Mouse (Mus musculus) liver, postnatal 0 days (tissue): ENCODE data around the gene Cd109. TPM values are rescaled to one million over a fixed set of nuclear protein-coding genes. Genes with fewer than 3 reads are reported as not detected.

Source experiments
- ATAC-seq: fragments of 200-750 bp; cut with Nextera tagmentation; 2 replicates; pipeline ENCODE4 v1.8.0; 2017; ENCODE audit warnings: mild to moderate bottlenecking, moderate library complexity
- DNase-seq: peaks from one replicate; pipeline ENCODE4 v3.0.0-alpha.2; 2016
- H3K27ac ChIP-seq: fragments of 300-500 bp; sonication (generic); 2 replicates; pipeline ENCODE4 v1.5.1; 2014; ENCODE audit warnings: antibody characterized with exemption, moderate library complexity, mild to moderate bottlenecking, low read depth
- H3K27me3 ChIP-seq: fragments of 300-500 bp; sonication (generic); 2 replicates; pipeline ENCODE4 v1.6.1; 2014; ENCODE audit warnings: low read length, control low read depth, mixed read lengths; ENCODE audit not compliant: insufficient read depth
- H3K36me3 ChIP-seq: fragments of 300-500 bp; sonication (generic); replicated peaks from 2 replicates; pipeline ENCODE4 v1.6.1; 2014; ENCODE audit warnings: mild to moderate bottlenecking, control low read depth, low read length, moderate library complexity, mixed read lengths; ENCODE audit not compliant: insufficient read depth
- H3K4me1 ChIP-seq: fragments of 300-500 bp; sonication (generic); 2 replicates; pipeline ENCODE4 v1.6.1; 2014; ENCODE audit warnings: antibody characterized with exemption, mild to moderate bottlenecking, control low read depth; ENCODE audit not compliant: insufficient read depth
- H3K4me2 ChIP-seq: fragments of 300-500 bp; sonication (generic); 2 replicates; pipeline ENCODE4 v1.6.1; 2014; ENCODE audit warnings: low read depth, mild to moderate bottlenecking, low read length, moderate library complexity, mixed read lengths
- H3K4me3 ChIP-seq: fragments of 300-500 bp; sonication (generic); 2 replicates; pipeline ENCODE4 v1.5.1; 2014; ENCODE audit warnings: low read depth, low read length
- H3K9ac ChIP-seq: fragments of 300-500 bp; sonication (generic); replicated peaks from 2 replicates; pipeline ENCODE4 v1.6.1; 2014; ENCODE audit warnings: mild to moderate bottlenecking, moderate library complexity
- H3K9me3 ChIP-seq: fragments of 300-500 bp; sonication (generic); 2 replicates; pipeline ENCODE4 v1.6.1; 2016; ENCODE audit warnings: mild to moderate bottlenecking, control low read depth, low read length, mixed read lengths
- CTCF ChIP-seq: sonication (generic); IDR thresholded peaks from 2 replicates; pipeline ENCODE4 v1.5.1; 2016; ENCODE audit warnings: antibody characterized with exemption, low read depth
- EP300 ChIP-seq: IDR thresholded peaks from 2 replicates; pipeline ENCODE4 v1.6.1; 2016; ENCODE audit warnings: antibody characterized with exemption, low read depth, mild to moderate bottlenecking
- WGBS: fragments of 180-500 bp; shearing (Covaris S2); extraction: QIAGEN DNeasy Blood & Tissue Kit; methylation state at CpG from one replicate; pipeline ENCODE4 v1.1.7; 2014; ENCODE audit not compliant: insufficient replicate concordance; 5-methylcytosine and 5-hydroxymethylcytosine counted together
- polyA plus RNA-seq: library from polyadenylated mRNA; unstranded; fragments of >200 nt; fragmentation: Nextera tagmentation; extraction: Ambion mirVana; gene quantifications from 2 replicates; pipeline ENCODE4 v1.2.1, GENCODE M21; 2015

The Cd109 gene
- polyA plus RNA-seq, 1 experiment from 2014 or later: 0.04 TPM

GRCm38 (mm10) chr9:78631755-78632434, 16.5 kb downstream of the Cd109 start:
- Histone ChIP-seq H3K9me3 (no peaks in the 10 kb centered on the region), H3K4me2 (no peak overlapping the region), H3K4me1 (no peaks in the 10 kb centered on the region), H3K9ac (no peak overlapping the region), H3K27me3 (no peaks in the 10 kb centered on the region), H3K27ac (no peak overlapping the region), H3K4me3 (no peak overlapping the region), H3K36me3 (no peaks in the 10 kb centered on the region)
- no peak for TF ChIP-seq EP300
- no peak for TF ChIP-seq CTCF
- ATAC-seq (no peak), DNase-seq (no peak)
- 53% methylated on average over 6 of the region's 6 CpGs for WGBS

GRCm38 (mm10) chr9:78633976-78634375, 18.6 kb downstream of the Cd109 start:
- no peaks in the 10 kb centered on the region for H3K9me3 ChIP-seq
- no peaks in the 10 kb centered on the region for H3K36me3 ChIP-seq
- 84% methylated on average over 3 of the region's 3 CpGs for WGBS
- no peak overlapping the region for H3K9ac ChIP-seq
- H3K4me1 ChIP-seq: no peaks in the 10 kb centered on the region
- H3K27ac ChIP-seq: no peak overlapping the region
- H3K4me3 ChIP-seq: no peak overlapping the region
- H3K4me2 ChIP-seq: no peak overlapping the region
- TF ChIP-seq EP300 (no peak), CTCF (no peak)
- ATAC-seq (no peak), DNase-seq (no peak)
- no peaks in the 10 kb centered on the region for H3K27me3 ChIP-seq

GRCm38 (mm10) chr9:78641386-78641785, 26.0 kb downstream of the Cd109 start:
- no peak overlapping the region for H3K27ac ChIP-seq
- no peak for ATAC-seq
- 71% methylated on average over 4 of the region's 4 CpGs for WGBS

GRCm38 (mm10) chr9:78646008-78646777, 30.8 kb downstream of the Cd109 start:
- 40% methylated on average over 6 of the region's 6 CpGs for WGBS
- H3K27ac ChIP-seq: no peak overlapping the region
- ATAC-seq (no peak), DNase-seq (peak; percentile 61)
- H3K4me1 ChIP-seq: no peaks in the 10 kb centered on the region
- H3K27me3 ChIP-seq: no peaks in the 10 kb centered on the region
- H3K9me3 ChIP-seq: no peaks in the 10 kb centered on the region
- H3K4me3 ChIP-seq: no peak overlapping the region
- H3K36me3 ChIP-seq: no peaks in the 10 kb centered on the region
- no peak overlapping the region for H3K9ac ChIP-seq
- peak; percentile 74 for TF ChIP-seq CTCF
- no peak for TF ChIP-seq EP300
- no peak overlapping the region for H3K4me2 ChIP-seq

More at GRCm38 (mm10) chr9:78641386-78641785, 26.0 kb downstream of the Cd109 start:
- Histone ChIP-seq H3K9me3 (no peaks in the 10 kb centered on the region), H3K4me3 (no peak overlapping the region), H3K36me3 (no peaks in the 10 kb centered on the region), H3K4me1 (no peaks in the 10 kb centered on the region), H3K9ac (no peak overlapping the region), H3K4me2 (no peak overlapping the region), H3K27me3 (no peaks in the 10 kb centered on the region)
- DNase-seq: no peak
- TF ChIP-seq CTCF (no peak), EP300 (no peak)

GRCm38 (mm10) chr9:78648641-78649040, 33.3 kb downstream of the Cd109 start:
- ATAC-seq (no peak), DNase-seq (no peak)
- no peak for TF ChIP-seq EP300
- no peak for TF ChIP-seq CTCF
- Histone ChIP-seq H3K4me3 (no peak overlapping the region), H3K9me3 (no peaks in the 10 kb centered on the region), H3K4me1 (no peaks in the 10 kb centered on the region), H3K27me3 (no peaks in the 10 kb centered on the region), H3K27ac (no peak overlapping the region), H3K36me3 (no peaks in the 10 kb centered on the region), H3K9ac (no peak overlapping the region), H3K4me2 (no peak overlapping the region)
- WGBS: 82% methylated on average over 8 of the region's 8 CpGs

- Histone ChIP-seq H3K9ac (no peak overlapping the region), H3K9me3 (no peaks in the 10 kb centered on the region), H3K4me2 (no peak overlapping the region), H3K4me1 (no peaks in the 10 kb centered on the region), H3K36me3 (no peaks in the 10 kb centered on the region), H3K27ac (no peak overlapping the region), H3K4me3 (no peak overlapping the region), H3K27me3 (no peaks in the 10 kb centered on the region)
- TF ChIP-seq EP300 (no peak), CTCF (no peak)
- ATAC-seq (no peak), DNase-seq (no peak)
These were observed 34.1 kb downstream of the Cd109 start for GRCm38 (mm10) chr9:78649398-78649797.
